Mouse (Mus musculus): Measurements from ENCODE around the gene Krt83. TPM values are rescaled to one million over a fixed set of nuclear protein-coding genes. Genes with fewer than 3 reads are reported as not detected.

Gene Krt83
- polyA plus RNA-seq, 1 experiment from 2014 or later, result not detected

DNA sequence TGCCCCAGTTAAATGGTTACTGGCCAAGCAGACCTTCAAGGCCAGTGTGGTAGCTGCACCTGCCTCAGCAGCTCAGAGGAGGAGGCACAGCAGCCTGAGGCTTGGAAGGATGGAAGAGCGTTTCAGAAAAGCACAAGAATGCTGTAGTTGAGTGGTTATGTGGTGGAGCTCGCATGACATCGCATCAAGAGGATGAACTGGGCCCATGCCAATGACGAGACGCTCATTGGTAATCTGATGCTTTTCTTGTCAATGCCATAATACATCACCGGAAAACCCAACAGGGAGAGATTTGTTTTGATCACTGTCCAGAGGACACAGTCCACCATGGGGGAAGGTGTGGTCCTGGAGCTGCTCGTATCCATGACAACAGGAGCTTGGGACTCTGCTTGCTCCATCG lies 4.0 kb upstream of the Krt83 start:
- no peaks in the 10 kb centered on the region for H3K9me3 ChIP-seq

DNA sequence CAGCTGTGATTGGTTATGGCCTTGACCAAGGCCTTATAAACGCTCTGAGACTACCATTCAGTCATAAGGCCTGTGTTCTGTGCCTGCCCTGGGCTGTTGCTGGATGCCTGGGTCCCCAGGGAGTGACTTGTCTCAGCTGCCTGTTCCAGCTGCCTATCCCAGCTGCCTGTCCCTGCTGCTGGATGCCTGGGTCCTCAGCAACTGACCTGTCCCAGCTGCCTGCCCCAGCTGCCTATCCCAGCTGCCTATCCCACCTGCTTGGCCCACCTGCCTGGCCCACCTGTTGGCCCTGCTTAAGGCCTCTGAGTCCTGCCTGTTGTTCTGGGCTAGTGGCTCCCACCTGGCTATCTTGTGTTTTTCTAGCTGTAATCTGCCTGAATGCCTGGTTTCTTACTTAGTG lies 2.9 kb upstream of the Krt83 start:
- H3K4me1 ChIP-seq, result peaks cover 21% of the 10 kb centered on the region
- H3K36me3 ChIP-seq, result no peaks in the 10 kb centered on the region
- H3K9me3 ChIP-seq, result no peaks in the 10 kb centered on the region
- no peak overlapping the region for H3K4me3 ChIP-seq
- 28% methylated on average over 1 of the region's 1 CpGs for WGBS
- no peak overlapping the region; the same call in 1 of the 2 replicates for H3K27ac ChIP-seq
- no peak for ATAC-seq (ENCODE audit: low FRiP score, low read depth)
- no peak overlapping the region for H3K4me2 ChIP-seq (replicated peaks)
- 0 out of 2 replicates have a peak, but pooled peaks cover 2% of the 10 kb centered on the region for H3K27me3 ChIP-seq
- no peak overlapping the region for H3K9ac ChIP-seq

More for the DNA sequence above, 4.0 kb upstream of the Krt83 start:
- Histone ChIP-seq H3K4me1 (peaks cover 21% of the 10 kb centered on the region), H3K9ac (no peak overlapping the region), H3K27ac (no peak overlapping the region), H3K4me3 (no peak overlapping the region), H3K4me2 (replicated peaks) (no peak overlapping the region), H3K36me3 (no peaks in the 10 kb centered on the region), H3K27me3 (0 out of 2 replicates have a peak, but pooled peaks cover 2% of the 10 kb centered on the region)
- no peak for ATAC-seq (ENCODE audit: low FRiP score, low read depth)
- 81% methylated on average over 8 of the region's 8 CpGs for WGBS

GRCm38 (mm10) chr15:101493713-101494112 lies 2.4 kb upstream of the Krt83 start:
- ATAC-seq (ENCODE audit: low FRiP score, low read depth), result no peak
- Histone ChIP-seq H3K36me3 (no peaks in the 10 kb centered on the region), H3K9me3 (no peaks in the 10 kb centered on the region), H3K9ac (no peak overlapping the region), H3K4me2 (replicated peaks) (no peak overlapping the region), H3K4me3 (no peak overlapping the region), H3K27ac (no peak overlapping the region), H3K4me1 (peaks cover 21% of the 10 kb centered on the region), H3K27me3 (0 out of 2 replicates have a peak, but pooled peaks cover 2% of the 10 kb centered on the region)
- WGBS, result 88% methylated on average over 6 of the region's 6 CpGs

GRCm38 (mm10) chr15:101492718-101493117 lies 1.4 kb upstream of the Krt83 start:
- Histone ChIP-seq H3K4me3 (no peak overlapping the region), H3K27ac (no peak overlapping the region), H3K4me1 (peaks cover 21% of the 10 kb centered on the region), H3K9ac (no peak overlapping the region), H3K36me3 (no peaks in the 10 kb centered on the region), H3K9me3 (no peaks in the 10 kb centered on the region), H3K27me3 (no peaks in the 10 kb centered on the region), H3K4me2 (replicated peaks) (no peak overlapping the region)
- 43% methylated on average over 8 of the region's 8 CpGs for WGBS
- ATAC-seq (ENCODE audit: low FRiP score, low read depth), result no peak

DNA sequence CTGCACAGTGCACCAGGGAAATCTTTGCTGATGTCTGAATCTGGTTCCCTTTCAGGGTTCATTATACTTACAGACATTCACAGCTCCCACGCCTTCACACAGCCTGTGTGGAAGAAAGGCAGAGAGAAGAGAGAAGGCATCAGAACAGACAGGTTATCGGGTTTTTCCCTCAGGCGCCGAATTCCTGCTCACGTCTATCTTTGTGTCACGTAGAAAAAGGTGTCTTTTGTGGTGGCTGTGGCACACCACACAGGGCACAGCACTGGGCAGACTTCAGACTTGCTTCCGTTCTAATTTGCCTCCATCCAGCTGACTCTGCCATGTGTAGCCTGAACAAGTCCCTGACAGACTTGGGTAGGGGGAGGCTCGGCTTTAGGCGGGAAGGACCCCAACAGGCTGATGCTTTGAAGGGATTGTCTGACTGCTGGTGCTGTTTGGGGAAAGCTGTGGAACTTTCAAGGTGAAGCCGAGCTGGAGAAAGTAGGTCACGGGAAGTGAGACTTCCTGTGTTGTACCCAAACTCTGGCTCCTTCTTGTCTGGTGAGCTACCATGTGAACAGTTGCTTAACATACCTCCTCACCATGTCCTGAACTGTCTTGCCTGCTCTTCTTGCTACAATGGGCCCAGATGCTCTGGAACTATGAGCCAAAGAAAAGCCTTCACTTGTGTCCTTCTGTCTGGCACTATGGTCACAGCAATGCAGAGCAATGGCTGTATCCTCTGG lies 5.2 kb downstream of the Krt83 start:
- peaks cover 7% of the 10 kb centered on the region; the same call in 1 of the 2 replicates for H3K27me3 ChIP-seq
- no peak overlapping the region for H3K9ac ChIP-seq
- no peak for ATAC-seq (ENCODE audit: low FRiP score, low read depth)
- H3K27ac ChIP-seq, result no peak overlapping the region
- H3K4me2 ChIP-seq (replicated peaks), result no peak overlapping the region
- no peak overlapping the region for H3K4me3 ChIP-seq
- no peaks in the 10 kb centered on the region for H3K9me3 ChIP-seq
- H3K4me1 ChIP-seq, result 0 out of 2 replicates have a peak, but pooled peaks cover 10% of the 10 kb centered on the region
- 73% methylated on average over 11 of the region's 11 CpGs for WGBS
- no peaks in the 10 kb centered on the region for H3K36me3 ChIP-seq

DNA sequence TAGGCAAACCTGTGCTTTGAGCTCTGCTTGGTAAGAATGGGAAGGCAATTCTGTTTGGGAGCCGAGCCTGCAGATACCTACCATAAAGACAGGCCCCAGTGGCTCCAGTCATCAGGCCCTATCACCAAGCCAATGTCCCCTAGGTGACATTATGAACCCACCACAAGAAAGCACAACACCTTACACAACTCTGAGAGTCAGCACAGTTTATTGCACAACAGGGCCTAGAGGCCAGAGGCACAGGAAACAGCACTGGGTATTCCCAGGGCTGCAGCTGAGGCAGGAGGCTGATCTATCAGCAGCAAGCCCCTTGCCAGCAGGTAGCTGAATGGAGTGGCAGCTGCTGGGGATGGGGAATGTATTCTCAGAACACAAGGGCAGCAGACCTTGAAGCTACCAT lies 6.4 kb downstream of the Krt83 start:
- Histone ChIP-seq H3K27me3 (peaks cover 16% of the 10 kb centered on the region), H3K9me3 (no peaks in the 10 kb centered on the region), H3K4me3 (no peak overlapping the region), H3K9ac (no peak overlapping the region), H3K4me1 (0 out of 2 replicates have a peak, but pooled peaks cover 10% of the 10 kb centered on the region), H3K27ac (no peak overlapping the region), H3K36me3 (no peaks in the 10 kb centered on the region), H3K4me2 (replicated peaks) (no peak overlapping the region)
- WGBS, result 40% methylated on average over 1 of the region's 1 CpGs
- ATAC-seq (ENCODE audit: low FRiP score, low read depth), result no peak

GRCm38 (mm10) chr15:101483646-101484045 lies 7.7 kb downstream of the Krt83 start:
- no peak for ATAC-seq (ENCODE audit: low FRiP score, low read depth)
- 100% methylated on average over 1 of the region's 1 CpGs for WGBS
- Histone ChIP-seq H3K9me3 (no peaks in the 10 kb centered on the region), H3K4me3 (no peak overlapping the region), H3K36me3 (no peaks in the 10 kb centered on the region), H3K27me3 (peaks cover 28% of the 10 kb centered on the region), H3K4me2 (replicated peaks) (no peak overlapping the region), H3K4me1 (peaks cover 20% of the 10 kb centered on the region), H3K27ac (no peak overlapping the region), H3K9ac (no peak overlapping the region)

- 44% methylated on average over 4 of the region's 4 CpGs for WGBS
- Histone ChIP-seq H3K4me2 (replicated peaks) (no peak overlapping the region), H3K36me3 (no peaks in the 10 kb centered on the region), H3K4me3 (no peak overlapping the region), H3K27ac (no peak overlapping the region), H3K4me1 (peaks cover 20% of the 10 kb centered on the region), H3K27me3 (peaks cover 39% of the 10 kb centered on the region), H3K9me3 (no peaks in the 10 kb centered on the region), H3K9ac (no peak overlapping the region)
- no peak for ATAC-seq (ENCODE audit: low FRiP score, low read depth)
Measured at GRCm38 (mm10) chr15:101482056-101482455, 9.3 kb downstream of the Krt83 start.

GRCm38 (mm10) chr15:101479666-101480060 lies 11.6 kb downstream of the Krt83 start:
- Histone ChIP-seq H3K27me3 (peaks cover 39% of the 10 kb centered on the region), H3K4me2 (replicated peaks) (peak overlapping the region; percentile 60), H3K4me3 (peak overlapping the region; percentile 33), H3K9me3 (no peaks in the 10 kb centered on the region), H3K4me1 (peaks cover 10% of the 10 kb centered on the region), H3K36me3 (no peaks in the 10 kb centered on the region), H3K27ac (no peak overlapping the region), H3K9ac (no peak overlapping the region)
- no peak for ATAC-seq (ENCODE audit: low FRiP score, low read depth)
- 43% methylated on average over 11 of the region's 11 CpGs for WGBS

GRCm38 (mm10) chr15:101479007-101479665 lies 12.2 kb downstream of the Krt83 start:
- Histone ChIP-seq H3K9ac (peak overlapping the region; percentile 40; the same call in 1 of the 2 replicates), H3K36me3 (no peaks in the 10 kb centered on the region), H3K4me1 (peaks cover 10% of the 10 kb centered on the region), H3K27me3 (peaks cover 39% of the 10 kb centered on the region), H3K27ac (no peak overlapping the region), H3K4me3 (peak overlapping the region; percentile 33), H3K4me2 (replicated peaks) (peak overlapping the region; percentile 60), H3K9me3 (no peaks in the 10 kb centered on the region)
- no peak for ATAC-seq (ENCODE audit: low FRiP score, low read depth)
- 7% methylated on average over 31 of the region's 31 CpGs for WGBS

GRCm38 (mm10) chr15:101472952-101473528 lies 18.3 kb downstream of the Krt83 start, which contains the start of gene Krt86:
Krt86 (plus strand) TSS chr15:101473478.
- no peaks in the 10 kb centered on the region for H3K9me3 ChIP-seq
- H3K4me2 ChIP-seq (replicated peaks), result no peak within 1 kb of the TSS
- no peak for ATAC-seq (ENCODE audit: low FRiP score, low read depth)
- peaks cover 7% of the 10 kb centered on the region for H3K27me3 ChIP-seq
- no peak within 1 kb of the TSS for H3K9ac ChIP-seq
- H3K4me3 ChIP-seq, result no peak within 1 kb of the TSS
- no peaks in the 10 kb centered on the region for H3K4me1 ChIP-seq
- H3K27ac ChIP-seq, result no peak within 1 kb of the TSS
- no peaks in the 10 kb centered on the region for H3K36me3 ChIP-seq
- 20% methylated on average over 10 of the region's 10 CpGs for WGBS

DNA sequence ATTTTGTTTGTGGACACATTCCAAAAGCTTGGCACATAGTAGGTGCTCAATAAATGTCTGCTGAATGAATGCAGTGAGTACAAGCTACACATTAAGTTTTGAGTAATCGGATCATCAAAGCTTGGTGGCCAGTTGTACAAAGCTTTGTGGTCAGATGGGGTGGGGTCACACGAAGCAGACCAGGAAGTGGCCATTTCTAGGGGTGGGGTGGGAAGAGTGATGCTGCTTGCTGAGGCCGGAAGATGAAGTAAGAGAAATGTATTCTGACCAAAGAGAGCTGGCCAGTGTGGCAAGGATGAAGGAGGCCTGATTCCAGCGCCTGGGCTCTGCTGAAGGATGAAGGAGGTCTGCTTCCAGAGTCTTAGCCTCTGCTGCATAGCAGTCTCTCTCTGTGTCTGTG lies 22.2 kb downstream of the Krt83 start:
- H3K27ac ChIP-seq, result no peak overlapping the region
- no peaks in the 10 kb centered on the region for H3K4me1 ChIP-seq
- H3K27me3 ChIP-seq, result no peaks in the 10 kb centered on the region
- 83% methylated on average over 4 of the region's 4 CpGs for WGBS
- H3K4me2 ChIP-seq (replicated peaks), result no peak overlapping the region
- H3K36me3 ChIP-seq, result no peaks in the 10 kb centered on the region
- H3K9ac ChIP-seq, result no peak overlapping the region
- ATAC-seq (ENCODE audit: low FRiP score, low read depth), result no peak
- no peaks in the 10 kb centered on the region for H3K9me3 ChIP-seq
- H3K4me3 ChIP-seq, result no peak overlapping the region
